Mouse (Mus musculus): Measurements from ENCODE around the gene Tfb2m.

- TF ChIP-seq MAX (IDR thresholded peaks at IDR 0.05; ENCODE audit: low read depth) (no peak), POLR2A (IDR thresholded peaks at IDR 0.05; ENCODE audit: insufficient read length, low read depth) (no peak), POLR2AphosphoS2 (IDR thresholded peaks at IDR 0.05; ENCODE audit: insufficient read length, low read depth) (no peak), USF1 (IDR thresholded peaks at IDR 0.05; ENCODE audit: low read depth) (no peak), CEBPB (IDR thresholded peaks at IDR 0.05; ENCODE audit: insufficient read depth, poor library complexity, severe bottlenecking) (no peak), E2F4 (IDR thresholded peaks at IDR 0.05; ENCODE audit: insufficient read depth) (no peak), TCF12 (IDR thresholded peaks at IDR 0.05; ENCODE audit: insufficient read depth, poor library complexity, severe bottlenecking) (no peak)
Measured at GRCm38 (mm10) chr1:179487238-179487637, 58.8 kb downstream of the Tfb2m start.
